Mouse (Mus musculus): Measurements from ENCODE around the gene Mbd5.

DNA sequence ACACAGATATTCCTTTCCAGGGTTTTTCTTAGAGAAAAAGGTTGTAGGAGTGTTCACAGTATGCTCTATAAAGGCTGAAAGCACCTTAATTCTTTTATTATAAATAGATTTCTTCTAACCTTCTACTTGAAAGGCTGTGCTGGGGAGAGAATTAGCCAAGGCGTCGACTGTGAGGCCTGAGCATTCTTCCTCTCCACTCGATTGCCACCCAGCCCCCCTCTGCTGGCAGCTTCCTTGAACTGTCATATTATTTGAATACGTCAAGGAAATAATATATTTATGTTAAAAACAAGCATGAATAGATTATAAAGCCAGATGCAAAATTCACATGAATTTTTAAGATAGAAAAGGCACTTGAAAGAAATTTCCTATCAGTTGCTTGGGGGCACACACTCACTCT lies 410.4 kb downstream of the Mbd5 start:
- no peak for TF ChIP-seq CTCF (IDR thresholded peaks at IDR 0.05; ENCODE audit: extremely low read depth, insufficient read depth, insufficient read length, insufficient replicate concordance)
- no peak for TF ChIP-seq POLR2A (IDR thresholded peaks at IDR 0.05; ENCODE audit: low read depth, low read length)
